Mouse (Mus musculus): Measurements from ENCODE around the gene Masp2. TPM values are rescaled to one million over a fixed set of nuclear protein-coding genes. Genes with fewer than 3 reads are reported as not detected.
A peak's percentile ranks its signal among the peaks of the same experiment; 100 is the strongest.

Gene Masp2
- polyA plus RNA-seq, 1 experiment from 2014 or later: 6.8 TPM

GRCm38 (mm10) chr4:148604141-148604540 is 1.8 kb downstream of the Masp2 start:
- Histone ChIP-seq H3K27ac (ENCODE audit: low read depth, low read length) (no peak overlapping the region), H3K36me3 (ENCODE audit: control insufficient read depth, insufficient read depth, low read length) (no peaks in the 10 kb centered on the region), H3K9me3 (ENCODE audit: control insufficient read depth, low read length) (no peaks in the 10 kb centered on the region), H3K4me3 (ENCODE audit: low read depth, low read length) (no peak overlapping the region), H3K27me3 (replicated peaks; ENCODE audit: control insufficient read depth, insufficient read depth, low read length) (no peaks in the 10 kb centered on the region), H3K9ac (ENCODE audit: low read depth, low read length) (no peak overlapping the region), H3K4me2 (no peak overlapping the region), H3K4me1 (replicated peaks; ENCODE audit: control insufficient read depth, insufficient read depth, low read length) (no peaks in the 10 kb centered on the region; the same call in 1 of the 2 replicates)
- DNase-seq (ENCODE audit: low spot score) (no peak), ATAC-seq (replicated peaks; ENCODE audit: low FRiP score) (no peak)
- WGBS: 75% methylated on average over 7 of the region's 7 CpGs

- no peak overlapping the region for H3K27ac ChIP-seq (ENCODE audit: low read depth, low read length)
- DNase-seq (ENCODE audit: low spot score) (no peak), ATAC-seq (replicated peaks; ENCODE audit: low FRiP score) (peak; percentile 66)
- H3K4me1 ChIP-seq (replicated peaks; ENCODE audit: control insufficient read depth, insufficient read depth, low read length): no peaks in the 10 kb centered on the region; the same call in 1 of the 2 replicates
- H3K36me3 ChIP-seq (ENCODE audit: control insufficient read depth, insufficient read depth, low read length): peaks cover 1% of the 10 kb centered on the region; the same call in 1 of the 2 replicates
- no peaks in the 10 kb centered on the region for H3K27me3 ChIP-seq (replicated peaks; ENCODE audit: control insufficient read depth, insufficient read depth, low read length)
- no peaks in the 10 kb centered on the region for H3K9me3 ChIP-seq (ENCODE audit: control insufficient read depth, low read length)
- no peak overlapping the region for H3K9ac ChIP-seq (ENCODE audit: low read depth, low read length)
- no peak overlapping the region for H3K4me2 ChIP-seq
- no peak overlapping the region for H3K4me3 ChIP-seq (ENCODE audit: low read depth, low read length)
- 94% methylated on average over 3 of the region's 3 CpGs for WGBS
Measured at GRCm38 (mm10) chr4:148604541-148605165, 2.3 kb downstream of the Masp2 start.

GRCm38 (mm10) chr4:148607758-148608157 is 5.4 kb downstream of the Masp2 start:
- H3K9ac ChIP-seq (ENCODE audit: low read depth, low read length): no peak overlapping the region
- no peaks in the 10 kb centered on the region for H3K9me3 ChIP-seq (ENCODE audit: control insufficient read depth, low read length)
- H3K4me1 ChIP-seq (replicated peaks; ENCODE audit: control insufficient read depth, insufficient read depth, low read length): no peaks in the 10 kb centered on the region
- H3K27me3 ChIP-seq (replicated peaks; ENCODE audit: control insufficient read depth, insufficient read depth, low read length): no peaks in the 10 kb centered on the region
- no peak overlapping the region for H3K4me3 ChIP-seq (ENCODE audit: low read depth, low read length)
- H3K4me2 ChIP-seq: no peak overlapping the region
- H3K27ac ChIP-seq (ENCODE audit: low read depth, low read length): no peak overlapping the region
- ATAC-seq (replicated peaks; ENCODE audit: low FRiP score) (no peak), DNase-seq (ENCODE audit: low spot score) (no peak)
- peaks cover 3% of the 10 kb centered on the region; the same call in 1 of the 2 replicates for H3K36me3 ChIP-seq (ENCODE audit: control insufficient read depth, insufficient read depth, low read length)
- WGBS: 20% methylated on average over 5 of the region's 5 CpGs

GRCm38 (mm10) chr4:148609805-148610204 is 7.5 kb downstream of the Masp2 start:
- no peak for DNase-seq (ENCODE audit: low spot score)
- Histone ChIP-seq H3K36me3 (ENCODE audit: control insufficient read depth, insufficient read depth, low read length) (peaks cover 17% of the 10 kb centered on the region), H3K27me3 (replicated peaks; ENCODE audit: control insufficient read depth, insufficient read depth, low read length) (no peaks in the 10 kb centered on the region), H3K9ac (ENCODE audit: low read depth, low read length) (no peak overlapping the region), H3K9me3 (ENCODE audit: control insufficient read depth, low read length) (no peaks in the 10 kb centered on the region), H3K4me1 (replicated peaks; ENCODE audit: control insufficient read depth, insufficient read depth, low read length) (no peaks in the 10 kb centered on the region), H3K4me3 (ENCODE audit: low read depth, low read length) (no peak overlapping the region), H3K4me2 (no peak overlapping the region), H3K27ac (ENCODE audit: low read depth, low read length) (no peak overlapping the region)
- no peak for ATAC-seq (replicated peaks; ENCODE audit: low FRiP score)
- 74% methylated on average over 5 of the region's 5 CpGs for WGBS

- WGBS: 67% methylated on average over 5 of the region's 5 CpGs
- Histone ChIP-seq H3K9me3 (ENCODE audit: control insufficient read depth, low read length) (no peaks in the 10 kb centered on the region), H3K9ac (ENCODE audit: low read depth, low read length) (no peak overlapping the region), H3K4me3 (ENCODE audit: low read depth, low read length) (no peak overlapping the region), H3K4me1 (replicated peaks; ENCODE audit: control insufficient read depth, insufficient read depth, low read length) (no peaks in the 10 kb centered on the region), H3K4me2 (no peak overlapping the region), H3K27me3 (replicated peaks; ENCODE audit: control insufficient read depth, insufficient read depth, low read length) (no peaks in the 10 kb centered on the region), H3K36me3 (ENCODE audit: control insufficient read depth, insufficient read depth, low read length) (peaks cover 19% of the 10 kb centered on the region), H3K27ac (ENCODE audit: low read depth, low read length) (no peak overlapping the region)
- ATAC-seq (replicated peaks; ENCODE audit: low FRiP score) (no peak), DNase-seq (ENCODE audit: low spot score) (no peak)
Measured at GRCm38 (mm10) chr4:148610631-148611364, 8.4 kb downstream of the Masp2 start.

GRCm38 (mm10) chr4:148612557-148612956 is 10.2 kb downstream of the Masp2 start:
- H3K36me3 ChIP-seq (ENCODE audit: control insufficient read depth, insufficient read depth, low read length): peaks cover 25% of the 10 kb centered on the region

GRCm38 (mm10) chr4:148613738-148614137 is 11.4 kb downstream of the Masp2 start:
- Histone ChIP-seq H3K4me3 (ENCODE audit: low read depth, low read length) (no peak overlapping the region), H3K27ac (ENCODE audit: low read depth, low read length) (no peak overlapping the region), H3K9ac (ENCODE audit: low read depth, low read length) (no peak overlapping the region), H3K36me3 (ENCODE audit: control insufficient read depth, insufficient read depth, low read length) (peaks cover 29% of the 10 kb centered on the region), H3K4me1 (replicated peaks; ENCODE audit: control insufficient read depth, insufficient read depth, low read length) (no peaks in the 10 kb centered on the region), H3K9me3 (ENCODE audit: control insufficient read depth, low read length) (no peaks in the 10 kb centered on the region), H3K27me3 (replicated peaks; ENCODE audit: control insufficient read depth, insufficient read depth, low read length) (no peaks in the 10 kb centered on the region), H3K4me2 (no peak overlapping the region)
- 86% methylated on average over 9 of the region's 9 CpGs for WGBS
- no peak for ATAC-seq (replicated peaks; ENCODE audit: low FRiP score)
- peak; percentile 30 for DNase-seq (ENCODE audit: low spot score)

More at GRCm38 (mm10) chr4:148612557-148612956, 10.2 kb downstream of the Masp2 start:
- no peak for ATAC-seq (replicated peaks; ENCODE audit: low FRiP score)
- H3K4me2 ChIP-seq: no peak overlapping the region
- no peak overlapping the region for H3K27ac ChIP-seq (ENCODE audit: low read depth, low read length)
- no peaks in the 10 kb centered on the region for H3K9me3 ChIP-seq (ENCODE audit: control insufficient read depth, low read length)
- peak; percentile 31 for DNase-seq (ENCODE audit: low spot score)
- no peaks in the 10 kb centered on the region for H3K27me3 ChIP-seq (replicated peaks; ENCODE audit: control insufficient read depth, insufficient read depth, low read length)
- no peaks in the 10 kb centered on the region for H3K4me1 ChIP-seq (replicated peaks; ENCODE audit: control insufficient read depth, insufficient read depth, low read length)
- no peak overlapping the region for H3K9ac ChIP-seq (ENCODE audit: low read depth, low read length)
- 67% methylated on average over 4 of the region's 4 CpGs for WGBS
- H3K4me3 ChIP-seq (ENCODE audit: low read depth, low read length): no peak overlapping the region

- DNase-seq (ENCODE audit: low spot score): no peak
- H3K27me3 ChIP-seq (replicated peaks; ENCODE audit: control insufficient read depth, insufficient read depth, low read length): no peaks in the 10 kb centered on the region
- 79% methylated on average over 1 of the region's 1 CpGs for WGBS
Measured at GRCm38 (mm10) chr4:148619805-148620204, 17.5 kb downstream of the Masp2 start.

GRCm38 (mm10) chr4:148620718-148621117 is 18.4 kb downstream of the Masp2 start:
- peaks cover 16% of the 10 kb centered on the region for H3K4me1 ChIP-seq (replicated peaks; ENCODE audit: control insufficient read depth, insufficient read depth, low read length)
- no peaks in the 10 kb centered on the region for H3K9me3 ChIP-seq (ENCODE audit: control insufficient read depth, low read length)
- 90% methylated on average over 1 of the region's 1 CpGs for WGBS
- no peaks in the 10 kb centered on the region for H3K27me3 ChIP-seq (replicated peaks; ENCODE audit: control insufficient read depth, insufficient read depth, low read length)
- peaks cover 59% of the 10 kb centered on the region for H3K36me3 ChIP-seq (ENCODE audit: control insufficient read depth, insufficient read depth, low read length)
- H3K4me3 ChIP-seq (ENCODE audit: low read depth, low read length): no peak overlapping the region
- no peak for DNase-seq (ENCODE audit: low spot score)
- no peak overlapping the region for H3K27ac ChIP-seq (ENCODE audit: low read depth, low read length)
- ATAC-seq (replicated peaks; ENCODE audit: low FRiP score): no peak
- H3K9ac ChIP-seq (ENCODE audit: low read depth, low read length): no peak overlapping the region
- no peak overlapping the region for H3K4me2 ChIP-seq

More at GRCm38 (mm10) chr4:148619805-148620204, 17.5 kb downstream of the Masp2 start:
- Histone ChIP-seq H3K4me1 (replicated peaks; ENCODE audit: control insufficient read depth, insufficient read depth, low read length) (peaks cover 12% of the 10 kb centered on the region), H3K27ac (ENCODE audit: low read depth, low read length) (no peak overlapping the region), H3K9ac (ENCODE audit: low read depth, low read length) (no peak overlapping the region), H3K4me2 (no peak overlapping the region), H3K36me3 (ENCODE audit: control insufficient read depth, insufficient read depth, low read length) (peaks cover 57% of the 10 kb centered on the region), H3K9me3 (ENCODE audit: control insufficient read depth, low read length) (no peaks in the 10 kb centered on the region), H3K4me3 (ENCODE audit: low read depth, low read length) (no peak overlapping the region)
- ATAC-seq (replicated peaks; ENCODE audit: low FRiP score): no peak

Measured in liver, embryonic 11.5 days (tissue).